Mouse (Mus musculus): ENCODE data around the gene Gm21885. TPM values are rescaled to one million over a fixed set of nuclear protein-coding genes. Genes with fewer than 3 reads are reported as not detected.

Gene Gm21885
- total RNA-seq, 2 experiments from 2014 or later = not detected

DNA sequence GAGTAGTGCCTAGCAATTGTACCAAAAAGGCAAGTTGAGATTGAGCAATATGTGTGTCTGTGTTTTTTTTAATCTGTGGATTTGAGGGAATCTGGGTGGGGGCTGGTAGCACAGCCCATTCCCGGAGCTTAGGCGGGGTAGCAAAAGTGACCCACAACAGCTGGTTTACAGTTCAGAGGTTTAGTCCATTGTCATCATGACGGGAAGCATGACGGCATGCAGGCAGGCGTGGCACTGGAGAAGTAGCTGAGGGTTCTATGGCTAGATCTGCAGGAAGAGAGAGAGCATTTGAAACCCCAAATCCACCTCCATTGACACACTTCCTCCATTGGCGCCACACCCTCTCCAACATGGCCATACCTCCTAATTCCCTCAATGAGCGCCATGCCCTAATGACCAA lies 11.8 kb upstream of the Gm21885 start:
- no peak for DNase-seq

DNA sequence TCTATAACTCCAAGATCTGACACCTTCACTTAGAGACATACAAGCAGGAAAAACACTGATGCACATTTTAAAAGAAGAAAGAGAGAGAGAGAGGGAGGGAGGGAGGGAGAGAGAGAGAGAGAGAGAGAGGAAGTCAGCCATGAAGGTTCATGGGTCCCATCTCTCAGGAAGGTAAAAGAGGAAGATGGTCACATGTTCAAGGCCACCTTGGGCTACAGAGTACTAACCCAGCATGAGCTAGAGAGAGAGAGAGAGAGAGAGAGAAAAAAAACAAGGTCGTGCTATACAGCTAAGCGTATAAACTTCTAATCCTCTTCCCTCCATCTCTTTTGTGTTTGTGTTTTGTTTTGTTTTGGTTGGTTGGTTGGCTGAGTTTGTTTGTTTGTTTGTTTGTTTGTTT lies 10.7 kb upstream of the Gm21885 start:
- no peak for DNase-seq

- DNase-seq = no peak
Observed at GRCm38 (mm10) chr11:94272960-94273927, 8.4 kb upstream of the Gm21885 start.

DNA sequence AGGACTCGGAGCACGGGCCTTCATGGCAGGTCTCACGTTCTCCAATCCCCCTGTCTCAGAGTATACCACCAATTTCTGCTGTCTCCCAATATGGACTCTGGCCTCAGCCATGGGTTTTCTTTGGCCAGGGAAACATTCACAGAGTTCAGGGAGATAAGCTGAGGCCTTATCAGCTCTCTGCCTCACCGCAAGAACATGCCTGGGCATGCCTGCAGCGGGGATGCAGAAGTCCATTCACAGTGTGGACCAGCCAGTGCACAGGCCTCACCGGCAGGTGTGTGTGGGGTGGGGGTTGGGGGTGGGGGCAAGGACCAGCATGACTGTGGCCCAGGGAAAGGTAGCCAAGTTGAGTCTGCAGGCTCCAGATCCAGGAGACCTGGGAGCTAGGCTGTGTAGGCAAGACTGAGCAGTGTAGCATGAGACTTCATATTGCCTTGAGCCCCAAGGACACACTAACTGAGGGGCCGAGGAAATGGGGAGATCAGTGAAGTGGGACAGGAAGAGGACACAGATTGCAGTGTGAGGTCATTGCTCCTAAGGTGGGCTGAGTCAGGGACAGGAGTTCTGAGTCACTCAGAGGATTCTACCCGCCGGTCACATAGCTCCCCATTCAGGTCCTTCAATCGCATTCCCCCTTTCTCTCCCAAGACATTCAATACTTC lies 7.3 kb upstream of the Gm21885 start:
- DNase-seq = no peak

- no peak for DNase-seq
Observed at GRCm38 (mm10) chr11:94275226-94275625, 6.4 kb upstream of the Gm21885 start.

- no peak for DNase-seq
Observed at GRCm38 (mm10) chr11:94275686-94276085, 6.0 kb upstream of the Gm21885 start.

GRCm38 (mm10) chr11:94276869-94277337 lies 4.8 kb upstream of the Gm21885 start:
- DNase-seq = peak; percentile 88 to 91

- no peak for DNase-seq
Observed at GRCm38 (mm10) chr11:94282291-94282690, 618 bp downstream of the Gm21885 start.

GRCm38 (mm10) chr11:94283536-94284099 lies 1.9 kb downstream of the Gm21885 start:
- DNase-seq = no peak

- DNase-seq = no peak
Observed at GRCm38 (mm10) chr11:94285886-94286574, 4.4 kb downstream of the Gm21885 start.

GRCm38 (mm10) chr11:94287105-94287504 lies 5.4 kb downstream of the Gm21885 start:
- no peak for DNase-seq

DNA sequence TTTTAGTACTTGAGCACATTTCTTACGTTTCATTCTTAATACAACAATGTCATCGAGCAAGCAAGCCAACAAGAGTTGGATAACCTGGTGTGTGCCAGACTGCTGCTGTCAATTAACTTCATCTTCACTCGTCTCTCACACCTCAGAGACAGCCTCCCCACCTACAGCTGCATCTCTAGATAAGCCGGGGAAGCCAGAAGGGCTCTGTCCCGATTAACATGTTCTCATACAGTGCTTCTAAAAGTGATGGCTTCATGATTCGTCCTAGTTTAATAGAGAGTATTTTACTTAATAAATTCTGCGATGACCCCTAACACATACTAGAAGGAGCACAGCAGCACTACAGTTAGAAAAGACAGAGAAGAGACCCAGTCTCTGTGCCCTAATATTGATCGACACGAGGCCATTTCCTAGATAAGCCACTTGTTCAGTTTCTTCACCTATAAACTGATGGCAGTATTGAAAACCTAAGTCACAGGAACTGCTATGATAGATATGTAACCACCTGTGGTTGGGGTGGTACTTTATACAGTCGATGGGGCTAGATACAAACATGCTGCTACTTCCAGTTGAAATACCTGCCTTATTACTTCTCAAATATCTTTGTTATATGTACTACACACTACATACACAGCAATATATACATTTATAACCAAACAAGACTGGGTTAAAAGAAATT lies 8.5 kb downstream of the Gm21885 start:
- no peak for DNase-seq

GRCm38 (mm10) chr11:94294996-94295845 lies 13.5 kb downstream of the Gm21885 start:
- DNase-seq = no peak

GRCm38 (mm10) chr11:94312733-94313132 lies 31.1 kb downstream of the Gm21885 start:
- no peak for DNase-seq

DNA sequence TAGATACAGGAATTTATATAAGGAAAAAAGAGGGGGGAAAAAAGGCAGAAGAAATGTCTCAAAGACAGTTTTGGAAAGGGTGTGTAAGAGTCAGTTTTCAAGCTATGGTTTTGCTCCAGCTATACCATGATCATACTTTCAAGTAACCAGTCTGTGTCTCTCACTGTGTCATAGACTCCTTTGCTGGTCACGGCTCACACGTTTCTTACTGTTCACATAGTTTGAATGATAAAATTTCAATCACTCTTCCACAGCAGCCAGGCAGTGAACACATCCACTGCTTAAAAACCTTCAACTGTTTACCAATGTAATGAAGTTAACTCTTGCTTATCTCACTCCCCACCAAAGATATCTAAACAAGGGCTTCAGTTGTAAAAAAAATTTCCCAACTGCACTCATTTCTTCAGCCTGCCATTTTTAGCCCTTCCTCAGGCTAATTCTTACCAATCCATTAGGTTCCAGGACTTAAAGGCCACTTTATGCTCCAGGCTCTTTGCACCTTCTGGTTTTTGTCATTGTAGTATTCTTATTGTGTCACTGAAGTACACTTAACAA lies 32.5 kb downstream of the Gm21885 start:
- no peak for DNase-seq

DNA sequence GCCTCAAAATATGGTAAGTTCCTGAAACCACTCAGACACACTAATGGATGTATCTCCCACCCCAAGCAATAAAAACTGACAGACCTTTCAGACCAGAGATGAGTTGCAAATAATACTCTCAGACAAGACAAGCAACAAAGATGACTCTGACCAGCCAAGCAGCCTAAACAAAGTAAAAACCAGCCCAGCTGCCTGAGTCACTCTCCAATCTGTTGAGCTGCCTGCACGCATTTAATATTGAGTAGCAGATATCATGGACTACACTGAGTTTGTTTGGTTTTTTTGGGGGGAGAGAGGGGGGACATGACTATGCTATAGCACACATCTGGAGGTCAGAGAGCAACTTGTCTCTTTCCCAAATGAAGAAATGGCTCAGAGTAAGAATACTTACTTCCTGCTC lies 33.6 kb downstream of the Gm21885 start:
- DNase-seq = no peak

GRCm38 (mm10) chr11:94316528-94316927 lies 34.9 kb downstream of the Gm21885 start:
- no peak for DNase-seq

DNA sequence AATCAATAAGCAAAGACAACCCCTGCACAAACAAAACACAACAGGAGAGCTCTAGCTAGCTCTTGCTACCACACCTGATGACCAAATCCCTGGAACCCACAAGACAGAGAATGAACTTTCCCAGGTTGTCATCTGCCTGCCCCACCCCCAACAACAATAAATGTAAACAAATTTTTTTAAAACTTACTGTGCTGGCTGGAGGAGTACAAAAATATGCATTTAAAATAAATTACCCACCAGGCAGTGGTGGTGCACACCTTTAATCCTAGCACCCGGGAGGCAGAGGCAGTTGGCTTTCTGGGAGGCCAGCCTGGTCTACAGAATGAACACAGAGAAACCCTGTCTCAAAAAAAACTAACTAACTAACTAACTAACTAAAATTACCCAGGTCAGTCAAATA lies 35.3 kb downstream of the Gm21885 start:
- no peak for DNase-seq

DNA sequence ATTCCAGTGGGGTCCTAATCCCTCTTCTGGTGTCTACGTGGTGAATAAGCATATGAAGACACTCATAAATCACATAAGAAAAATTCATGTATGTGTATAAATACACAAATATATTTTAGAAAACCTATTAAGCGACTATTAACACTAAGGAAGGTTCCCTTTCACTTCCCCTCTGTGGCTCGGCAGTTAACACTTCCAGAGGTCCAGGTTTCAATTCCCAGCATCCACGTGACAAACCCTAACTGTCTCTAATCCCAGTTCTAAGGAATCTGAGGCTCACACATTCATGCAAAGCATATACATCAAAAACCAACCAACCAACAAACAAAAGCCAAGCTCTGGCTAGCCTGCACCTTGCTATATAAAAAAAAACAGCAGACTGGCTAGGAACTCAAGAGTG lies 35.8 kb downstream of the Gm21885 start:
- DNase-seq = no peak

DNA sequence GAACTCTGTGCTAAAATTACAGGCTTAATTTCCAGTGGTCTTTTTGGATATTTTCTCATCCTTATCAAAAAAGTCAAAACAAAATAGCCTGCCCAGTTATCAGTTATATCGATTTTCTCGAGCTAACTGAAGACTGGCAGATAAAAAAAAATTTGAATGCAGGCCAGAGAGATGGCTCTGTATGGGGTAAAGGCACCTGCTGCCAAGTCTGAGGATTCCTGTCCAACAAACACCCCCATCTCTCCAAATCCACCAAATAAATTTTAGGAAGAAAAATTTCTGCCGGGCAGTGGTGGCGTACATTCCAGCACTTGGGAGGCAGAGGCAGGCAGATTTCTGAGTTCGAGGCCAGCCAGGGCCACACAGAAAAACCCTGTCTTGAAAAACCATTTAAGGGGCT lies 36.4 kb downstream of the Gm21885 start:
- DNase-seq = no peak

All from layer of hippocampus, postnatal 36 days (tissue).